Mouse (Mus musculus) gastrocnemius, postnatal 36 days (tissue): Measurements from ENCODE around the gene Vamp5. TPM values are rescaled to one million over a fixed set of nuclear protein-coding genes. Genes with fewer than 3 reads are reported as not detected.
A peak's percentile ranks its signal among the peaks of the same experiment; 100 is the strongest.

Experiments used
- DNase-seq, 2 experiments: peaks; one replicate each; pipeline ENCODE4 v3.0.0; 2022
- intact Hi-C: fragments of 180-260 bp; cut with DNase I; formaldehyde crosslinking; loops from one replicate; pipeline ENCODE4 v1.15.1; 2025
- total RNA-seq, 2 experiments: library from RNA; stranded (reverse); gene quantifications; 2 replicates each; pipeline ENCODE4 v1.2.3; 2021

Vamp5 gene
- total RNA-seq, 2 experiments from 2014 or later: 83.0 to 107 TPM

GRCm38 (mm10) chr6:72369557-72369956 lies 10.7 kb downstream of the Vamp5 start:
- intact Hi-C loops: no loop called here
- DNase-seq: no peak

GRCm38 (mm10) chr6:72367460-72367974 lies 12.8 kb downstream of the Vamp5 start:
- intact Hi-C loops: no loop called here
- DNase-seq: no peak

GRCm38 (mm10) chr6:72366844-72367443 lies 13.3 kb downstream of the Vamp5 start, which contains the start of gene Rnf181:
Gene Rnf181, minus strand, starts transcription at chr6:72366956.
- no peak for DNase-seq

GRCm38 (mm10) chr6:72366304-72366703 lies 14.0 kb downstream of the Vamp5 start:
- intact Hi-C loops: no loop called here
- DNase-seq: no peak

More at GRCm38 (mm10) chr6:72366844-72367443, 13.3 kb downstream of the Vamp5 start, which contains the start of gene Rnf181:
- intact Hi-C loops: no loop called here

- intact Hi-C loops: no loop called here
- no peak for DNase-seq
These were observed 15.3 kb downstream of the Vamp5 start for GRCm38 (mm10) chr6:72364985-72365384.

DNA sequence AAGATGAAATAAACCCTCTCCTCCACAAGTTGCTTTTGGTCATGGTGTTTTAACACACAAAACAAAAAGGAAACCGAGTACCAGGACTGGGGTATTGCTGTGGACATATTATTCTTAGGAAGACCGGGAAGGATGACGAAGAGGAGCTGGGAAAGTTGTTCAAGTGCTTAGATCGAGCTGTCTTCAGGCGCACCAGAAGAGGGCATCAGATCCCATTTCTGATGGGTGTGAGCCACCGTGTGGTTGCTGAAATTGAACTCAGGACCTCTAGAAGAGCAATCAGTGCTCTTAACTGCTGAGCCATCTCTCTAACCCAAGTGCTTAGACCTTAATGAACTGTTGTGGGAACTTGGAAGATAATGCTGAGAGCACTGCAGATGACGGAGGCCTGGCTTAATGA lies 16.3 kb downstream of the Vamp5 start:
- no peak for DNase-seq
- intact Hi-C loops: no loop called here

GRCm38 (mm10) chr6:72362132-72363028 lies 17.9 kb downstream of the Vamp5 start:
- peak; percentile 89 to 93 for DNase-seq
- intact Hi-C loops: no loop called here

- DNase-seq: no peak
- intact Hi-C loops: no loop called here
These were observed 19.1 kb downstream of the Vamp5 start for GRCm38 (mm10) chr6:72361121-72361551.

DNA sequence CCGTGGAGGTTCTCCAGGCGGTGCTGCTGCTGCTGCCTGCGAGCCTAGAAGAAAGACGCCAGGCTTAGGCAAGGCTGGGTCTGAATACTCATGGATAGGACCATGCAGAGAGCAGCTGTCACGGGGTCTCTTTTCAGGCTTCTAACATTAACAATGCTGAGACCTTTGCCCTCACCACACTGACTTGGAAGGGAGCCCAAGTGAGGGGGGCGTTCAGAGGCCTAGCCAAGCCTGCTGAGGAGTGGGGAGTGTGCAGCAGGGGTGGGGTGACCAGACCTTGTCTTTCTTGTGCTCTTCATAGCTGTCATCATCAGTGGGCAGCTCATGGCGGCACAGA lies 19.7 kb downstream of the Vamp5 start:
- no peak for DNase-seq
- intact Hi-C loops: no loop called here

DNA sequence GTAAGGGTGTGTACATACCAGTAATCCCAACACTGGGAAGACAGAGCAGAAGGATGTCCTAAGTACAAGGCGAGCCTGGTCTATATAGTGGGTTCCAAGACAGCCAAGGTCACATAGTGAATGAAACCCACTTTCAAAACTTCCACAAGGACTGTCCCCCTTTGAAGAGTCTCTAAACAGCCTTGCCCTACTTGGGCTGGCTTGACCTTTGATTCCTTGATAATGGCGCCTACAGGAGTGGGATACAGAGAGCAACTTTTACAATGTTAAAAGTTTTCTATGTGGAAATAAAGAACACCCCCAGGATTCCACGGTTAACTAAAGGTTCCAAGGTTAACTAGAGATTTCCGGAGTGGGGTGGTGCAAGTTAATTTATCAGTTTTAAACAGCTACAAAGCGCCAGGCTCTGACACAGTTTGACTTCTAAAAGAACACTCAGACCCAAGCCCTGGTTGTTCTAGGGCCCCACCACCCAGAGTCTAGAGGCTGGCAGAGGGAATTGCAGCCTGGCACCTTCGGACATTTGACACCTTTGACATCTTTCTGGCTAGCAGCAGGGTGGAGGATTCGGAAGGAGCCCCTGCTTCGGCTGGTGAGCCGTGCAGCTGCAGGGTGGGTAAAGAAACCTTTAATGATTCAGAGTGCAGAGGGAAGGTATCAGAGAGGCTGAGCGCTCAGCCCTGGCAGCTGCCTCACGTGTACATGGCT lies 20.2 kb downstream of the Vamp5 start:
- intact Hi-C loops: no loop called here
- no peak for DNase-seq

- DNase-seq: no peak
- intact Hi-C loops: no loop called here
These were observed 20.9 kb downstream of the Vamp5 start for GRCm38 (mm10) chr6:72359343-72359742.

DNA sequence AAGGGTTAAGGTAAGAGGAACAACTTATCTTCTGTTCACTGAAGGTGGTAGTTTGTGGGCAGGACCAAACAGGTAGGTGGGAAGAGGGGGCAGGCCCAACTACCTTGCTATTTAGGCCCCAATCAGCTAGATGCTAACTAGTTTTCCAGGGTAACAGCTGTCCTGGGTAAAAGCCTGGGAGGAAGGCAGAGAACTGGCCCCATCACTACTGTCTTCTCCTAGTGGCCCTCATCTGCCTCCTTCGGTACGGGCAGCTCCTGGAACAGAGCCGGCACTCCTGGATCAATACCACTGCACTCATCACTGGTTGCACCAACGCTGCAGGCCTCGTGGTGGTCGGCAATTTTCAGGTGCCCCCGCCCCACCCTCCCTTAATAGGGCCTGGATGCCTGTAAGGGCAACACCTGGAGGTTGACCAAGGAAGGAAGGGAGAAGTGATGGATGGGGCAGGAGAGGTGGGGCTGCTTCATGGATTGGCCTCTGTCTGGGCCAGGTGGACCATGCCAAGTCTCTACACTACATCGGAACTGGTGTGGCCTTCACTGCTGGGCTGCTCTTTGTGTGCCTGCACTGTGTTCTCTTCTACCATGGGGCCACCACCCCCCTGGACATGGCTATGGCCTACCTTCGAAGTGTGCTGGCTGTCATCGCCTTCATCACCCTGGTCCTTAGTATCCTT lies 22.0 kb downstream of the Vamp5 start:
- no peak for DNase-seq
- intact Hi-C loops: no loop called here

DNA sequence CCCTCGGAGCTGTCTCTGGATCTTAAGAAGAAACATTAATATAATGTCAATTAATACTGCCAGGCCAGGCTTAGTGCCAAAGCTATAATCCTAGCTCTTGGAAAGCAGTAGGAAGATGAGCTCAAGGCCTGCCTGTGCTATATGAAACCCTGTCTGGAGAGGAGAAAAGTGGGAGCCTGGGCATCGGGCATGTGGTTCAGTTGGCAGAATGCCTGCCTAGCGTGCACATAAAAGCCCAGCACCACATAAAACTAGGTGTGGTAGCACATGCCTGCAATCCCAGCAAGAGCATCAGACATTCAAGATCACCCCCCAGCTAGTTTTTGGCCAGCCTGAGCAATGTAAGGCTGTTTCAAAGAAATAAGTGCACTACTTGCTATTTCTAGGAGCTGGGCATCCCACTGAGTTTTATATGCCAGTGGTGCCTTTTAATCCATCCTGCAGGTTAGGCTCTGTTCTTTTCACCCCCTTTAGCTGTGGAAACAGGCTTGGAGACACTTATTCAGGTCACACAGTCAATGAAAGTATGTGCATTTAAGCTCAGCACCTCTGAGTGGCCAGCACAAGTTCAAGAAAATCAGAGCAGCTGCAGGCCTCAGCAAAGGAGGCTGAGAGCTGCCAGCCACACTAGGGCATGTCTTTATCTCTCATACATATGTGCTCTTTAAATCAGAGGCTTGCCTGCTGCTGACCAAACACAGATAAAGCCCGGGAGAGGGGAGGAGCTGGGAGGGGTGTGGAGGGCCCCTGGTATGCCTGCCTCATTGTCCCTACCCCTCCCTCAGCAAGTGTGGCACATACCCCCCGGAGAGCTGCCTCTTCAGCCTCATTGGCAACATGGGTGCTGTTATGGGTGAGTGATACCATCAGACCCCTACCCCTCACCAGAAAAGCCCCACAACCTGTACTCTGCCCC lies 22.8 kb downstream of the Vamp5 start:
- intact Hi-C loops: no loop called here
- DNase-seq: no peak

DNA sequence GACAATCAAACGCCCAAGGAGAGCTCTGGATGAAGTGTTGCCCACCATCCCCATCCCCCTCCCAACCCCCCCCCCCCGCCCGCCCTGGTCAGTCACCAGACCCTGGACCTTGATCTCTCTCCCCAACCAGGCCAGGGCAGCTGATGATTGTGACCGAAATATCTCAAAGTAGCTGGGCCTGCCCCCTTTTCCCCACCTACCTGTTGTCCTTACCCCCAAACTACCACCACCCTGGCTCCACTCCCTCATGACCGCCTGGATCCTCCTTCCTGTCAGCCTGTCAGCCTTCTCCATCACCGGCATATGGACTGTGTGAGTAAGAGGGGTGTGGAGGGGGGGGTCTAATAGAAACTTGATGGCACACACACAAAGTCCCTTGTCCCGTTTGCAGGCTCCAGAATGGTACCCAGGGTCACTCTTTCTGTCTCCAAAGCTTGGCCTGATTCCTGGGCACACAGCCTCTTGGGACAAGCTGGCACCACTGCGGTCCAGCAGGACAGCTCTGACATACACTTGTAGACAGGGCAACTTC lies 24.2 kb downstream of the Vamp5 start:
- intact Hi-C loops: no loop called here
- no peak for DNase-seq

DNA sequence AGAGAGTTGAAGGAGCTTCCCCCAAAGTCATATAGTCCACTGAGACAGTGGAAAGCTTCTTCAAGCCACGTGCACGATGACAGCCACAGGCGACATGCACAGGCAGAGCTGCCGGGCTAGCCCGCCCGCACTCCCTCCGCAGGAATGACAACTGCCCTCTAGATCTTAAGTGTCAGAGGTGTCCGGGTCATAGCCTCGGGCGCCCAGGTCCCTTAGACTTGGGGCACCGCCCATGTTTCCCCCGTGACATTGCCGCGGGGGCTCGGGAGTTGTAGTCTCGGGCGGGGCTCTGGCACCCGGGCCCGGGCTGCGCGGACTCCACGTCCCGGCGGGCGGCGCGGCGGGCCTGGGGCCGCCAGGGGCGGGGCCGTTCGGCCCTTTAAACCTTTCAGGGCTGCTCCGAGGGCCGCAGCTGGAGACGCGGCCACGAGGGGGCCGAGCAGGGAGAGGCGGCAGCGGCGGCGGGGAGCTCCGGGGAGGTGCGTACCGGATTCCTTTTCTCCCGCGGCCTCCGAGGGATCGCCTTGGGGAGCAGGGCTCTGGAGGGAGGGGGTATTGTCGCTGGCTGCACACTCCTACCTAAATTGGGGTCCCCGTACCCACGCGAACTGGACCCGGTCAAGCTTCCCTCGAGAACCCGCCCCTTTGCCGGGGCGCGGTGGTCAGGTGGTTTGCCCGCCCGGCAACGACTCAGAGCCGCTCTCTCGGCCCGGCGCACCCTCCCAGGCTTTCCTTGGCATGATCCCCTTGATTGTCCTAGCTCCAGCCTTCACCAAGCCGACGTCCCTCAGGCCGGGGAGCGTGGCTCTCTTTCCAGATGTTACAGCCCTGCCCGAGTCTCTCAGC lies 25.0 kb downstream of the Vamp5 start, which contains the start of gene Tmem150a:
Tmem150a (plus strand) TSS at position 382 of the 846 bp plus-strand sequence.
- intact Hi-C loops: no loop called here
- peak; percentile 81 to 90 for DNase-seq

- intact Hi-C loops: no loop called here
- no peak for DNase-seq
These were observed 26.2 kb downstream of the Vamp5 start for GRCm38 (mm10) chr6:72354025-72354424.

- intact Hi-C loops: no loop called here
- DNase-seq: no peak
These were observed 27.4 kb downstream of the Vamp5 start for GRCm38 (mm10) chr6:72352636-72353405.
